Mouse (Mus musculus) MEL (cell line): ENCODE data around the gene Traf3ip2. TPM values are rescaled to one million over a fixed set of nuclear protein-coding genes. Genes with fewer than 3 reads are reported as not detected.
A peak's percentile ranks its signal among the peaks of the same experiment; 100 is the strongest.

ENCODE experiments used
- DNase-seq: peaks from one replicate; pipeline ENCODE4 v3.0.0; 2011; ENCODE audit warnings: low read depth, low spot score
- H3K27ac ChIP-seq: 2 replicates; pipeline ENCODE4 v1.5.1; 2012; ENCODE audit warnings: low read depth, mild to moderate bottlenecking, control low read depth, low read length, moderate library complexity; ENCODE audit not compliant: control insufficient read depth
- H3K27me3 ChIP-seq, 2 experiments: fragments of 150-350 bp in 1 of 2; sonication (generic) in 1 of 2; 2 replicates each; pipeline ENCODE4 v1.6.1; 2012; ENCODE audit warnings: low read length in 2 of 2, mild to moderate bottlenecking in 2 of 2, improper control_type of control experiment in 1 of 2, moderate library complexity in 1 of 2; ENCODE audit not compliant: insufficient read depth in 2 of 2, control insufficient read depth in 1 of 2
- H3K36me3 ChIP-seq, 2 experiments: 2 replicates each; pipeline ENCODE4 v1.6.1; 2012 to 2014; ENCODE audit warnings: low read length in 2 of 2, improper control_type of control experiment in 1 of 2, inconsistent platforms in 1 of 2, mild to moderate bottlenecking in 1 of 2; ENCODE audit not compliant: insufficient read depth in 2 of 2, control insufficient read depth in 1 of 2
- H3K4me1 ChIP-seq, 2 experiments: fragments of 150-350 bp in 1 of 2; sonication (generic) in 1 of 2; 2 replicates each; pipeline ENCODE4 v1.6.1; 2012; ENCODE audit warnings: low read length in 2 of 2, improper control_type of control experiment in 1 of 2, mild to moderate bottlenecking in 1 of 2; ENCODE audit not compliant: insufficient read depth in 2 of 2, control insufficient read depth in 1 of 2
- H3K4me3 ChIP-seq, 2 experiments: fragments of 150-350 bp in 1 of 2; sonication (generic) in 1 of 2; 2 replicates each; pipeline ENCODE4 v1.5.1; 2012; ENCODE audit warnings: low read depth in 2 of 2, low read length in 2 of 2, mild to moderate bottlenecking in 2 of 2, moderate library complexity in 2 of 2, control low read depth in 1 of 2, improper control_type of control experiment in 1 of 2; ENCODE audit not compliant: control insufficient read depth in 1 of 2, insufficient read depth in 1 of 2
- H3K79me2 ChIP-seq: 2 replicates; pipeline ENCODE4 v1.6.1; 2012; ENCODE audit warnings: mild to moderate bottlenecking, low read length, moderate library complexity; ENCODE audit not compliant: control insufficient read depth, poor library complexity, insufficient read depth
- H3K9ac ChIP-seq: 2 replicates; pipeline ENCODE4 v1.6.1; 2012; ENCODE audit warnings: low read depth, mild to moderate bottlenecking, control low read depth, low read length, moderate library complexity; ENCODE audit not compliant: control insufficient read depth, poor library complexity, severe bottlenecking
- H3K9me3 ChIP-seq: fragments of 150-350 bp; sonication (generic); replicated peaks from 2 replicates; pipeline ENCODE4 v1.6.1; 2012; ENCODE audit warnings: mild to moderate bottlenecking, low read length, improper control_type of control experiment, moderate library complexity; ENCODE audit not compliant: insufficient read depth
- CHD2 ChIP-seq: IDR thresholded peaks from 2 replicates; pipeline ENCODE4 v1.6.1; 2011; ENCODE audit warnings: low read length, improper control_type of control experiment
- CTCF ChIP-seq, 3 experiments: IDR thresholded peaks in 2 of 3; conservative IDR thresholded peaks in 1 of 3; 2 replicates each; pipeline ENCODE4 v1.5.1; 2011 to 2012; ENCODE audit warnings: low read length in 3 of 3, low read depth in 2 of 3, mild to moderate bottlenecking in 2 of 3, improper control_type of control experiment in 1 of 3, inconsistent platforms in 1 of 3, mixed read lengths in 1 of 3, moderate library complexity in 1 of 3; ENCODE audit not compliant: control insufficient read depth in 1 of 3, insufficient read depth in 1 of 3, poor library complexity in 1 of 3, severe bottlenecking in 1 of 3
- ETS1 ChIP-seq: IDR thresholded peaks from 2 replicates; pipeline ENCODE4 v1.6.1; 2012; ENCODE audit warnings: low read depth, mild to moderate bottlenecking, inconsistent platforms, low read length, improper control_type of control experiment, moderate library complexity
- HCFC1 ChIP-seq: IDR thresholded peaks from 2 replicates; pipeline ENCODE4 v1.6.1; 2012; ENCODE audit warnings: low read depth, mild to moderate bottlenecking, inconsistent platforms, low read length, improper control_type of control experiment, moderate library complexity
- JUND ChIP-seq: IDR thresholded peaks from 2 replicates; pipeline ENCODE4 v1.6.1; 2011; ENCODE audit warnings: low read depth, mild to moderate bottlenecking, improper control_type of control experiment, low read length
- KAT2A ChIP-seq: conservative IDR thresholded peaks from 2 replicates; pipeline ENCODE4 v1.6.1; 2012; ENCODE audit warnings: low read depth, low read length, improper control_type of control experiment, inconsistent platforms
- MAFK ChIP-seq: IDR thresholded peaks from 2 replicates; pipeline ENCODE4 v1.6.1; 2011; ENCODE audit warnings: low read depth, mild to moderate bottlenecking, low read length, improper control_type of control experiment, borderline replicate concordance
- MEF2A ChIP-seq: IDR thresholded peaks from 2 replicates; pipeline ENCODE4 v1.6.1; 2014; ENCODE audit warnings: low read depth, mild to moderate bottlenecking, inconsistent platforms, low read length, improper control_type of control experiment; ENCODE audit not compliant: poor library complexity, insufficient replicate concordance, severe bottlenecking; ENCODE audit errors: extremely low read depth
- POLR2A ChIP-seq, 2 experiments: IDR thresholded peaks; 2 replicates each; pipeline ENCODE4 v1.6.1; 2011 to 2012; ENCODE audit warnings: low read length in 2 of 2, mild to moderate bottlenecking in 2 of 2, control low read depth in 1 of 2, improper control_type of control experiment in 1 of 2, low read depth in 1 of 2, moderate library complexity in 1 of 2; ENCODE audit not compliant: control insufficient read depth in 1 of 2, insufficient read depth in 1 of 2, poor library complexity in 1 of 2
- SMC3 ChIP-seq: IDR thresholded peaks from 2 replicates; pipeline ENCODE4 v1.6.1; 2011; ENCODE audit warnings: low read depth, low read length, improper control_type of control experiment
- TBP ChIP-seq: IDR thresholded peaks from 2 replicates; pipeline ENCODE4 v1.8.0; 2011; ENCODE audit warnings: low read depth, low read length, improper control_type of control experiment
- TCF12 ChIP-seq: IDR thresholded peaks from 2 replicates; pipeline ENCODE4 v1.6.1; 2014; ENCODE audit warnings: low read depth, mild to moderate bottlenecking, inconsistent platforms, low read length, improper control_type of control experiment, moderate library complexity
- USF2 ChIP-seq, 2 experiments: IDR thresholded peaks; 2 replicates each; pipeline ENCODE4 v1.6.1; 2011 to 2012; ENCODE audit warnings: improper control_type of control experiment in 2 of 2, low read length in 2 of 2, borderline replicate concordance in 1 of 2, inconsistent platforms in 1 of 2, low read depth in 1 of 2, mild to moderate bottlenecking in 1 of 2; ENCODE audit not compliant: insufficient read depth in 1 of 2
- ZMIZ1 ChIP-seq: IDR thresholded peaks from 2 replicates; pipeline ENCODE4 v1.6.1; 2012; ENCODE audit warnings: low read depth, mild to moderate bottlenecking, inconsistent platforms, low read length, improper control_type of control experiment, moderate library complexity
- polyA plus RNA-seq, 2 experiments: library from polyadenylated mRNA; stranded (reverse) in 1 of 2; unstranded in 1 of 2; fragments of >175 nt in 1 of 2; fragments of >200 nt in 1 of 2; gene quantifications; 2 replicates each; pipeline versions ENCODE4 v1.2.1 to v1.2.4; 2012; ENCODE audit warnings: low replicate concordance in 2 of 2, low read depth in 1 of 2; ENCODE audit not compliant: insufficient read length in 2 of 2, insufficient read depth in 1 of 2, missing spikeins in 1 of 2
- total RNA-seq: library from RNA; depleted of rRNA; stranded (reverse); fragments of 300-350 nt; gene quantifications from 2 replicates; pipeline ENCODE4 v1.2.3, GENCODE M21; 2012; rRNA removed

Gene Traf3ip2
- 0.85 and 1.3 TPM in 2 replicates for total RNA-seq
- 1 to 10 TPM in 1 of 2 experiments, not detected in 1; 3.0 TPM for polyA plus RNA-seq

- no peaks in the 10 kb centered on the region for H3K4me1 ChIP-seq
- H3K79me2 ChIP-seq, result no peaks in the 10 kb centered on the region
- H3K9ac ChIP-seq, result peak within 1 kb of the TSS; percentile 60
- no peaks in the 10 kb centered on the region for H3K9me3 ChIP-seq
- H3K4me3 ChIP-seq, result peak within 1 kb of the TSS; percentile 74 to 82
- TF ChIP-seq POLR2A (IDR thresholded peaks at IDR 0.05; ENCODE audit: control insufficient read depth in 1 of 2, insufficient read depth in 1 of 2, low read depth in 1 of 2, low read length in 2 of 2, poor library complexity in 1 of 2) (no peak), TBP (no peak), SMC3 (no peak), TCF12 (no peak), CHD2 (no peak), ZMIZ1 (no peak), KAT2A (no peak), MAFK (no peak), HCFC1 (no peak)
- H3K27me3 ChIP-seq, result no peaks in the 10 kb centered on the region
- no peaks in the 10 kb centered on the region for H3K36me3 ChIP-seq
- no peak for DNase-seq
- peak within 1 kb of the TSS; percentile 47 for H3K27ac ChIP-seq
Measured at GRCm38 (mm10) chr10:39612633-39612988, at the start of gene Traf3ip2. Gene Traf3ip2, plus strand, starts transcription at chr10:39612934.

- TF ChIP-seq MEF2A (no peak), ETS1 (no peak), JUND (no peak), USF2 (IDR thresholded peaks at IDR 0.05; ENCODE audit: borderline replicate concordance in 1 of 2, insufficient read depth in 1 of 2, low read depth in 1 of 2, low read length in 2 of 2) (no peak), MAFK (no peak), CTCF (IDR thresholded peaks at IDR 0.05 in 2 of 3, conservative IDR thresholded peaks at IDR 0.05 in 1 of 3; ENCODE audit: control insufficient read depth in 1 of 3, insufficient read depth in 1 of 3, low read depth in 2 of 3, low read length in 3 of 3, poor library complexity in 1 of 3, severe bottlenecking in 1 of 3) (no peak), TBP (no peak)
Measured at GRCm38 (mm10) chr10:39563552-39564223, 49.0 kb upstream of the Traf3ip2 start.

More at GRCm38 (mm10) chr10:39563552-39564223, 49.0 kb upstream of the Traf3ip2 start:
- Histone ChIP-seq H3K36me3 (no peaks in the 10 kb centered on the region), H3K27me3 (no peaks in the 10 kb centered on the region; a peak in 1 of 4 replicates), H3K4me3 (no peak overlapping the region), H3K9me3 (no peaks in the 10 kb centered on the region), H3K4me1 (no peaks in the 10 kb centered on the region), H3K27ac (no peak overlapping the region), H3K9ac (no peak overlapping the region), H3K79me2 (no peaks in the 10 kb centered on the region)
- DNase-seq, result no peak
